Mouse (Mus musculus): Measurements from ENCODE around the gene Polr2b. TPM values are rescaled to one million over a fixed set of nuclear protein-coding genes. Genes with fewer than 3 reads are reported as not detected.
A peak's percentile ranks its signal among the peaks of the same experiment; 100 is the strongest.

Gene Polr2b
- total RNA-seq, 2 experiments from 2014 or later = 33.3 to 36.2 TPM

DNA sequence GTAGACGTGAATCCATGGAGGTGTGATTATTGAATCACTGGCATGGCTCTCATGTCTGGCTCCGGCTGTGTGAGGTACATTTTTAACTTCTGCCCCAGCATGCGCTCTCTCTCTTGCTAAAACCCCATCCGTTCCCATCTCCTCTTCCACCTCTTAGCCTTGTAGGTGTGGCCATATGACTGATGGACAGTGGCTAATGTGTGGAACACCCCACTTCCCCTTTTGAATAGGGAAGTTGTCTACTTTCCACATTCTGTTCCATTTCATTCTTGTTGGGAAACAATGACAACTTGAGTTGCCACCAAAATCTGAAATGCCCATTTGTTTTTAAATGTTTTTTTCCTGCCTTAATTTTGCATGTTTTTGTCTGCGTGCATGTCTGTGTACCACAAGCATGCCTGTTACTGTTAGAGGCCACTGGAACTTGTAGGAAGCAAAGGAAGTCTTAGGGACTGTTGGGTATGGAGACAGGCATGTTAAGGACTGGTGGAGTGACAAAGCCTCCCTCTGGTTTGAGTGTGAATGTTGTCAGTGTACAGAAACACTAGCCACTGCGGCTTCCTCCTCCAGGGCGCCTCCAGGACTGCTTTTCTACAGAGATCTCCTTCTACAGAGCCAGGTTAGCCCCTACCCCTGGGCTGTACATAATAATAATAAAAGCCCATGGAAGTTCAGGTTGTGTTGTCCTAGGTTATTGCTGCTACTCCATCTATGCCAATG, 17.0 kb upstream of the Polr2b start:
- intact Hi-C loops (cut with DNase I) = no loop called here
- DNase-seq = no peak

DNA sequence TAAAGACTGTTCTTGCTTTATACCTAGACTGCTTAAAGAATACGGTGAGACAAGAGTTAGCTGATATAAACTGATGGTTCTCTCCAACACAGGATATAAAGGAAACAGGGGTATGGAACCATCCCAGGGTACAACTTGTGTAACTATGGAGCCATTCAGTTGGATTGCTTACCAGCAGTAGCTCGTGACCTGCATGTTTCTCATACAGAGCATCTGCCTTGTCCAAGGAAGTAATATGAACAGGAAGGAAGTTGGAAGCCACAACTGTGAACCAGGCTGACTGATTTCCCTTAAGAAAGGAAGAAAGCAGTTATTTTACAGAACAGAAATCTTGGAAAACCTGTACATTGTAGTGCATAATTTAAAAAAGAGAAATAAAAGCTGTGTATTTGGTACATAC, 10.5 kb upstream of the Polr2b start:
- DNase-seq = no peak
- intact Hi-C loops (cut with DNase I) = no loop called here

GRCm38 (mm10) chr5:77301296-77301903, 8.5 kb upstream of the Polr2b start:
- DNase-seq = no peak
- intact Hi-C loops (cut with DNase I) = no loop called here

DNA sequence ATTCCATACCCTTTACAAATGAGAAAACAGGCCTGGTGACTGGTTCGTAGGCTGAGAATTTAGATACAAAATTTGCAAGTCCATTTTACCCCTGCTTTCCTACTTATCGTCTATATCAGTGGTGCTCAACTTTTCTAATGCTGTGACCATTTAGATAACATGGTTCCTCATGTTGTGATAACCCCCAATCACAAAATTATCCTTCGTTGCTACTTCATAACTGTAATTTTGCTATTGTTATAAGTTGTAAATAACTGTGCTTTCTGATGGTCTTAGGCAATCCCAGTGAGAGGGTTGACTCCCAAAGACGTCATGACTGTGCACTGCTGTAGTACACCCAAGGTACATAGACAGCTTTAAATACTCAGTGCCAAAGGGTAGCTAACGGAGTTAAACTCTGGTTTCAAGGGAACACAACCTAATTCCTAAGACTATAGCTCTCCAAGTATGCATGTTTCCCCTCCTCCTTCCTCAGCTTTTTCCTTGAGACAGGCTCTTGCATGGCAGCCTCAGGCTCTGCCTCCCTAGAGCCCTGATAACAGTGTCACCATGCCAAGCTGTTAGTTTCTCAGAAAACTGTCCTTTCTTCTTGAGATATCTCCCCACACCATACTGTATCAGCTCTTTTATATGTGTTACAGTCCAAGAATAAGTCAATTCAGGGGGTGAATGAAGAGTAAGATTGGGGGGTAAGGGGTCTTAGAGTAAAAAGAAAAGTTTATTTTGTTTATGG, 2.0 kb upstream of the Polr2b start:
- no peak for DNase-seq
- intact Hi-C loops (cut with DNase I) = no loop called here

- DNase-seq = peak in 1 of 2 experiments; percentile 8
- intact Hi-C loops (cut with DNase I) = no loop called here
Observed at GRCm38 (mm10) chr5:77309051-77309906, 668 bp upstream of the Polr2b start.

DNA sequence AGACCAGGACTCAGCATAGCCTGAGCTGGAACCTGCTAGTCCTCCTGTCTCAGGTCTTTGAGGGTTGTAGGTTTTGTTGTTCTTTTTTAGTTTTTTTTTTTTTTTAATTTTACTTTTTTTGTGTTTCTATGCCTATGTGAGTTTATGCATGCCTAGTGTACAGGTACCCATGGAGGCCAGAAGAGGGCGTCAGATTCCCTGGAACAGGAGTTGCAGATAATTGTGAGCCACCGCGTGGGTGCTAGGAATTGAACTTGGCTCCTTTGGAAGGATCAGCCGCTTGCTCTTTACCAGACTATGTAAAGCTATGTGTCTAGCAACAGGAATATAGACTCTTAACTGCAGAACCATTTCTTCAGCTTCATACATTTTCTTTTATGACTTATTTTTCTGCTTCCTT, 4.3 kb downstream of the Polr2b start:
- DNase-seq = no peak
- intact Hi-C loops (cut with DNase I) = loop anchor here (5.0 kb wide), 1 partner anchor 93 kb away; the partner anchor contains the start of gene Igfbp7

- intact Hi-C loops (cut with DNase I) = loop anchor here (5.0 kb wide), 1 partner anchor 92 kb away; the partner anchor contains the start of gene Igfbp7
- no peak for DNase-seq
Observed at GRCm38 (mm10) chr5:77314986-77315385, 5.0 kb downstream of the Polr2b start.

- intact Hi-C loops (cut with DNase I) = no loop called here
- no peak for DNase-seq
Observed at GRCm38 (mm10) chr5:77324936-77325335, 15.0 kb downstream of the Polr2b start.

DNA sequence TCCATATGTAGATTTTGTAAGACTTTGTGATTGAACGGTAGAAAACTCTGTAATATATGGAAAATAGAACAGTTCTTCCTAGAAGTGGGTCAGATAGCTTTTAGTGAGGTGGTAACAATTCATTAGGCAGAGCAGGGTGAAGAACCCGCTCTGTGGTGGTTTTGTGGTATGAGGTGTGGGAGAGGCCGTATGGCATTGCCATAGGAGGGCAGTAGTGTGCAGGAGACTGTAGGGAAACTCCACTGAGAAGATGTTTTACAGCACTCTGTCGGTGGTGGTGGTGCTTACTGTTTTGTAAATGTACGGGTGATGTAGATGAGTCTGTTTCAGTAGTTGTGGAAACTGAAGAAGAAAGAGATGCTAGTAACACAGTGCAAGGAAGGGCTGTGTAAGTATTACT, 20.2 kb downstream of the Polr2b start:
- intact Hi-C loops (cut with DNase I) = no loop called here
- no peak for DNase-seq

- no peak for DNase-seq
- intact Hi-C loops (cut with DNase I) = no loop called here
Observed at GRCm38 (mm10) chr5:77340033-77340432, 30.1 kb downstream of the Polr2b start.

GRCm38 (mm10) chr5:77348901-77349300, 39.0 kb downstream of the Polr2b start:
- DNase-seq = no peak
- intact Hi-C loops (cut with DNase I) = no loop called here

- intact Hi-C loops (cut with DNase I) = loop anchor here (10.0 kb wide), 1 partner anchor 225 kb away; no protein-coding TSS in a partner anchor
Observed at GRCm38 (mm10) chr5:77349971-77350658, 40.2 kb downstream of the Polr2b start.

DNA sequence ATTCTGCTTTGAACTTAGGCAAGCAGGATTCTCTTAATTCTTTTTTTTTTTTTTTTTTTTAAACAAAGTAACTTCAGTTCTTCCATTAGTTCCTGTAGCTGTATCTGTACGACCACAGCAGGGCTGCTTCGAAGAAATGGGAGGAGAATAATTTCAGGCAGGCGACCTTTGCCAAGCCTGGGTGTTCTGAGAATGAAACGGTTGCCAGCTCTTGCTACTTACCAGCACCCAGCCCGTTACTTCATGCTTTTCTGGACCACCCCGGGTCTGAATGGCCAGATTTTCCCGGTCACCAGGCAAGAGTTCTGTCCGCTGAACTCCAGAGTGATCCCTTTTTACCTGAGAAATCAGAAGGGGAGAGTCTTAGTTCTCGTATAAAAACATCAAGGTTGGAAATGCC, 41.7 kb downstream of the Polr2b start:
- intact Hi-C loops (cut with DNase I) = loop anchor here (10.0 kb wide), 1 partner anchor 223 kb away; no protein-coding TSS in a partner anchor

More at GRCm38 (mm10) chr5:77349971-77350658, 40.2 kb downstream of the Polr2b start:
- DNase-seq = no peak

GRCm38 (mm10) chr5:77354361-77354787, 44.4 kb downstream of the Polr2b start:
- intact Hi-C loops (cut with DNase I) = loop anchor here (1.0 to 10.0 kb wide), 2 partner anchors 110 to 220 kb away; no protein-coding TSS in a partner anchor
- peak; percentile 88 to 92 for DNase-seq

More for the DNA sequence above, 41.7 kb downstream of the Polr2b start:
- no peak for DNase-seq

DNA sequence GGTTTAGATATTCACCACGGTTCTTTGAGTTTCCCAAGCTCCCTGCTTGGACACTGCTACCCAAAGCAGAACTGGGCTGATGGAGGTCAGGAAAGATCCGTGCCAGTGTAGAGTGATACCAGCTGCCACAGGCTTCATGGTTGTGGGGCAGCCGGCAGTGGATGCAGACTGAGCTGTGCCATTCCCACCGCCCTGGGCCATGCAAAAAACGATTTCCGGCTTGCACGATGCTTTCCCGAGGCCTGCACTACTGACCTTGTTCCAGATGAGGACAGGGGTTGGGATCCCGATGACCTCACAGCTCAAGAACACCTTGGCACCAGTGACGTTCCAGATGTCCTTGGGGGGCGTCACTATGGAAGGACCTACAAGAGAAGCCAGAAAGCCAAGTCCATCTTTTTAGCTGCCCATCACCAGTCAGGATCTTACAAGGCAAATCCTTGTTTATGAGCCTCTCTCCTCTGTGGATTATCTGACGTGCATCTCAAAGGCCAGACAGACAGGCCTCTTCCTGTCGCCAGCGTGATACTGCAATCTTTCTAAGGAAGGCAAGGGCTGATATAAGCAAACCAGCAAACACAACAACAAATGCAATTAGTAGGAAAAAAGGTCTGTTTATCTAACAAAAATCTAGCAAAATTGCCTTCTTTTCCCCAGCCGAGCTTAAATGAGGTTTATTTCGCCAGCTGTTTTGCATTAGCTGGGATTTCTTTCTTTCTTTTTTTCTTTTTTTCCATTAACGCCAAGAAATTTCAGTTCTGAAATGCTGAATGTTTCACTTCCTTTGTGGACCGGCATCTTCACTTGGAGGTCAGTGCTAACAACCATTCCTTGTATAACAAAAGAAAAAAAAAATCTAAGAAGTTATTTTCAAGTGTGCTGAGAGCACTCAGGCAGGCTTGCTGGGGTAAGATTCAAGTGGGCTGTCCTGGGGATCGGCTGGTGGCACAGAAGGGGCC, 45.6 kb downstream of the Polr2b start:
- intact Hi-C loops (cut with DNase I) = loop anchor here (1.0 to 10.0 kb wide), 3 partner anchors 52 to 219 kb away; partner anchors contain the start of gene Igfbp7
- DNase-seq = no peak

GRCm38 (mm10) chr5:77357405-77358149, 47.6 kb downstream of the Polr2b start:
- DNase-seq = peak; percentile 74 to 76
- intact Hi-C loops (cut with DNase I) = loop anchor here (5.0 to 10.0 kb wide), 2 partner anchors 50 to 217 kb away; partner anchors contain the start of gene Igfbp7

DNA sequence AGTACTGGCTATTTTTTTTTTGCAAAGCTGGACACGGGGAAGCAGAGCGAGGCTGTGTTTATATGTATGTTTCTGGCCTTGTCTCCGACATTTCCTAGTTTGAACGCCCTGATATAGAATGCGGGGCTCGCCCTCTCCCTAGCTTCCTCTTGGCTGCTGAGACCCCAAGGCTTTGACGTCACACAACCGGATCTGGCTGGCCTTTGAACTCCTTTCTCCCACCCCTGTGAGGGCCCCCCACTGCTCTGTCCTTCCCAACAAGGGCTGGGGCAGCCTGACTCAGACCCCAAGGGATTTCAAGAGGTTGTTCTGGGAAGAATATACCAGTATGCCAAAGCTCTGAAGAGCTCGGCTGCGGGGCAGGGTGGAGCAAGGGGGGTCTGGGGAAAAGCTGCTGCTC, 48.4 kb downstream of the Polr2b start:
- intact Hi-C loops (cut with DNase I) = loop anchor here (5.0 to 10.0 kb wide), 2 partner anchors 49 to 216 kb away; partner anchors contain the start of gene Igfbp7

More for the DNA sequence above, 48.4 kb downstream of the Polr2b start:
- DNase-seq = peak; percentile 72 to 76

Data from heart, postnatal 10 days (tissue).